Mouse (Mus musculus): ENCODE data around the gene Decr2. TPM values are rescaled to one million over a fixed set of nuclear protein-coding genes. Genes with fewer than 3 reads are reported as not detected.
"Not testable (repeated sequence)": the region's sequence is repeated elsewhere in the genome, so short reads cannot be mapped to it uniquely, and the experiment has no call there.

Gene Decr2
- polyA plus RNA-seq, 1 experiment from 2014 or later: 34.3 TPM

DNA sequence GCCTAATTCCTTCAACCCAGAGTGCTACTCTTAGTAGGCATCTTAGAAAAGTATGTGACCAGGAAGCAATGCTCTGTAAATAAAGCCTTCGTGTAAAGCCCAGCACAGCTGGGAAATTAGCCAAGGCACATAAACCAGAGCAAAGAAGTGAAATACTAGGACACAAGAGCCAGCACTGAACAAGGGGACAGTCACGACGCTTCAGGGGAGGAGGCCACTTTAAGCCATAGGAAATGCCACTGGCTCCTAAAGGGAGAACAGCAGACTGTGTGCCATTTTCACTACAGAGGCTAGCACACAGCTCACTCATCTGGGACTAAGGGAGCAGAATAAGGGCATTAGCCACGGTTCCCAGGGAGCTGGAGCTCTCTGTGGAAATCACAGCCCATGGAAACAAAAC is 44.9 kb downstream of the Decr2 start:
- no peaks in the 10 kb centered on the region for H3K27me3 ChIP-seq (ENCODE audit: control insufficient read depth, insufficient read depth, low read length)
- H3K9me3 ChIP-seq (replicated peaks; ENCODE audit: control insufficient read depth, low read length): no peaks in the 10 kb centered on the region
- H3K4me3 ChIP-seq (ENCODE audit: low read depth, low read length): no peak overlapping the region
- ATAC-seq (replicated peaks; ENCODE audit: insufficient number of reproducible peaks, low FRiP score, low TSS enrichment): no peak
- WGBS (ENCODE audit: insufficient replicate concordance): 78% methylated on average over 4 of the region's 4 CpGs
- no peak overlapping the region for H3K4me2 ChIP-seq
- peaks cover 21% of the 10 kb centered on the region for H3K4me1 ChIP-seq (ENCODE audit: control insufficient read depth, insufficient read depth, low read length)
- no peak overlapping the region for H3K27ac ChIP-seq (ENCODE audit: low read depth, low read length)
- no peaks in the 10 kb centered on the region for H3K36me3 ChIP-seq (ENCODE audit: control insufficient read depth, insufficient read depth, low read length)
- no peak overlapping the region for H3K9ac ChIP-seq (ENCODE audit: low read depth, low read length)

GRCm38 (mm10) chr17:26043249-26043636 is 46.9 kb downstream of the Decr2 start:
- WGBS (ENCODE audit: insufficient replicate concordance): 63% methylated on average over 5 of the region's 5 CpGs
- Histone ChIP-seq H3K4me2 (no peak overlapping the region), H3K36me3 (ENCODE audit: control insufficient read depth, insufficient read depth, low read length) (no peaks in the 10 kb centered on the region), H3K4me1 (ENCODE audit: control insufficient read depth, insufficient read depth, low read length) (peaks cover 17% of the 10 kb centered on the region), H3K9me3 (replicated peaks; ENCODE audit: control insufficient read depth, low read length) (no peaks in the 10 kb centered on the region), H3K27me3 (ENCODE audit: control insufficient read depth, insufficient read depth, low read length) (no peaks in the 10 kb centered on the region), H3K4me3 (ENCODE audit: low read depth, low read length) (no peak overlapping the region), H3K9ac (ENCODE audit: low read depth, low read length) (peak overlapping the region; percentile 29; the same call in 1 of the 2 replicates), H3K27ac (ENCODE audit: low read depth, low read length) (peak overlapping the region; percentile 42; the same call in 1 of the 2 replicates)
- ATAC-seq (replicated peaks; ENCODE audit: insufficient number of reproducible peaks, low FRiP score, low TSS enrichment): no peak

- H3K27ac ChIP-seq (ENCODE audit: low read depth, low read length): peak overlapping the region; percentile 42; the same call in 1 of the 2 replicates
- WGBS (ENCODE audit: insufficient replicate concordance): 66% methylated on average over 13 of the region's 13 CpGs
- H3K4me1 ChIP-seq (ENCODE audit: control insufficient read depth, insufficient read depth, low read length): peaks cover 17% of the 10 kb centered on the region
- H3K36me3 ChIP-seq (ENCODE audit: control insufficient read depth, insufficient read depth, low read length): no peaks in the 10 kb centered on the region
- H3K9me3 ChIP-seq (replicated peaks; ENCODE audit: control insufficient read depth, low read length): no peaks in the 10 kb centered on the region
- no peak overlapping the region for H3K4me2 ChIP-seq
- H3K4me3 ChIP-seq (ENCODE audit: low read depth, low read length): no peak overlapping the region
- ATAC-seq (replicated peaks; ENCODE audit: insufficient number of reproducible peaks, low FRiP score, low TSS enrichment): no peak
- H3K27me3 ChIP-seq (ENCODE audit: control insufficient read depth, insufficient read depth, low read length): no peaks in the 10 kb centered on the region
- H3K9ac ChIP-seq (ENCODE audit: low read depth, low read length): peak overlapping the region; percentile 29; the same call in 1 of the 2 replicates
These were observed 47.4 kb downstream of the Decr2 start for GRCm38 (mm10) chr17:26042599-26043248.

DNA sequence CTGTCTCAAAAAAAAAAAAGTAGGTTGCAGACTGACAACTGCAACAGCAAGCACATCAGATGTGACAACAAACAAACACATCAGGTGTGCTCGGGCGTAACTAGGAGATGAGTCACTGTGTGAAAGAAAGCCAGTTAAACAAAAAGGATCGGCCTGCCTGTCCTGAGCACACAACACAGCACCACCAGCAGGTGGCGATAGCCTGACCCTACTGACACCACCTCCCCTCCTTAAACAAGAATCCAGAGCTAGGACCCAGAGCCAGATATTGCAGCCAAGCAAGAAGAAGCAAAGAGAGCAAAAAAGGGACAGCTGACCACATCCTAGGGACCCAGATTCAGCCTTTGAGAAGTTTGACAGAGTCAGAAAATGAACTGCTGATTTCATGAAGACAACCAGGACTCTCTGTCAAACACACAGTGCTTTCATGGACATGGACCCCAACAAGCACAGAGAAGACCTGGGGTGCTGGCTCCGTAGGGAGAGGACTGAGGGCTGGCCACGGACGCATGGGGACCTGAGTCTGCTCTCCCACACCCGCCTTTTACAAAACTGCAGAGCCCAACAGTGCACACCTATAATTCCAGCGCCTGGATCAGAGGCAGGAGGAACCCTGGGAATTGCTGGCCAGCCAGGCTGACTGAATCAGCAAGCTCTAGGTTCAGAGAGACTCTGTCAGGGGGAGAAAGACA is 48.9 kb downstream of the Decr2 start:
- Histone ChIP-seq H3K4me2 (no peak overlapping the region), H3K36me3 (ENCODE audit: control insufficient read depth, insufficient read depth, low read length) (no peaks in the 10 kb centered on the region), H3K27ac (ENCODE audit: low read depth, low read length) (no peak overlapping the region), H3K9ac (ENCODE audit: low read depth, low read length) (no peak overlapping the region), H3K4me3 (ENCODE audit: low read depth, low read length) (no peak overlapping the region), H3K27me3 (ENCODE audit: control insufficient read depth, insufficient read depth, low read length) (no peaks in the 10 kb centered on the region), H3K9me3 (replicated peaks; ENCODE audit: control insufficient read depth, low read length) (no peaks in the 10 kb centered on the region), H3K4me1 (ENCODE audit: control insufficient read depth, insufficient read depth, low read length) (peaks cover 11% of the 10 kb centered on the region)
- 42% methylated on average over 9 of the region's 9 CpGs for WGBS (ENCODE audit: insufficient replicate concordance)
- no peak for ATAC-seq (replicated peaks; ENCODE audit: insufficient number of reproducible peaks, low FRiP score, low TSS enrichment)

- 81% methylated on average over 8 of the region's 8 CpGs for WGBS (ENCODE audit: insufficient replicate concordance)
- H3K9me3 ChIP-seq (replicated peaks; ENCODE audit: control insufficient read depth, low read length); H3K4me2 ChIP-seq; H3K27me3 ChIP-seq (ENCODE audit: control insufficient read depth, insufficient read depth, low read length); H3K36me3 ChIP-seq (ENCODE audit: control insufficient read depth, insufficient read depth, low read length); ATAC-seq (replicated peaks; ENCODE audit: insufficient number of reproducible peaks, low FRiP score, low TSS enrichment); H3K4me1 ChIP-seq (ENCODE audit: control insufficient read depth, insufficient read depth, low read length); H3K27ac ChIP-seq (ENCODE audit: low read depth, low read length); H3K4me3 ChIP-seq (ENCODE audit: low read depth, low read length); H3K9ac ChIP-seq (ENCODE audit: low read depth, low read length): not testable (repeated sequence)
These were observed 49.4 kb downstream of the Decr2 start for GRCm38 (mm10) chr17:26040711-26041110.

GRCm38 (mm10) chr17:26032037-26032436 is 58.1 kb downstream of the Decr2 start:
- Histone ChIP-seq H3K4me1 (ENCODE audit: control insufficient read depth, insufficient read depth, low read length) (no peaks in the 10 kb centered on the region), H3K9me3 (replicated peaks; ENCODE audit: control insufficient read depth, low read length) (no peaks in the 10 kb centered on the region), H3K4me3 (ENCODE audit: low read depth, low read length) (no peak overlapping the region), H3K27ac (ENCODE audit: low read depth, low read length) (no peak overlapping the region), H3K4me2 (no peak overlapping the region), H3K9ac (ENCODE audit: low read depth, low read length) (no peak overlapping the region), H3K36me3 (ENCODE audit: control insufficient read depth, insufficient read depth, low read length) (no peaks in the 10 kb centered on the region), H3K27me3 (ENCODE audit: control insufficient read depth, insufficient read depth, low read length) (no peaks in the 10 kb centered on the region)
- no peak for ATAC-seq (replicated peaks; ENCODE audit: insufficient number of reproducible peaks, low FRiP score, low TSS enrichment)
- 51% methylated on average over 6 of the region's 6 CpGs for WGBS (ENCODE audit: insufficient replicate concordance)

DNA sequence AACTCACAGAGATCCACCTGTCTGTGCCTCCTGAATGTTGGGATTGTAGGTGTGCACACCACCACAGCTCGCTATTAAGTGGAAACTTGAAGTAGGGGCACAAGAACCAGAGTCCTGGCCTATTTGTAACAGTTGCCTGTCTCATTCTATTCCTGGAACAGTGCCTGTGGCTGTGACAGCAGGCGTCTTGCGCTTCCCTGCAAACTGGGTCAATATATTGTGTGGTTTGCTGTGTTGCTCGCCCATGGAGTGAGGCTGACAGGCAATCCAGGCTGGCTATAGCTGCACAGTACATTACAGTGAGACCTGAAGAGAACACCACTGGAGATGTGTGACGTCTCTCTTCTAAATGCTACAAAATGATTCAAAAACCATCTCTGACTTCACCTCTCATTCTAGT is 58.6 kb downstream of the Decr2 start:
- no peaks in the 10 kb centered on the region for H3K4me1 ChIP-seq (ENCODE audit: control insufficient read depth, insufficient read depth, low read length)
- no peak overlapping the region for H3K27ac ChIP-seq (ENCODE audit: low read depth, low read length)
- no peaks in the 10 kb centered on the region for H3K9me3 ChIP-seq (replicated peaks; ENCODE audit: control insufficient read depth, low read length)
- no peak overlapping the region for H3K9ac ChIP-seq (ENCODE audit: low read depth, low read length)
- H3K36me3 ChIP-seq (ENCODE audit: control insufficient read depth, insufficient read depth, low read length): no peaks in the 10 kb centered on the region
- H3K27me3 ChIP-seq (ENCODE audit: control insufficient read depth, insufficient read depth, low read length): no peaks in the 10 kb centered on the region
- H3K4me2 ChIP-seq: no peak overlapping the region
- ATAC-seq (replicated peaks; ENCODE audit: insufficient number of reproducible peaks, low FRiP score, low TSS enrichment): no peak
- no peak overlapping the region for H3K4me3 ChIP-seq (ENCODE audit: low read depth, low read length)
- WGBS (ENCODE audit: insufficient replicate concordance): 80% methylated on average over 5 of the region's 5 CpGs

All from heart, embryonic 11.5 days (tissue).